Mouse (Mus musculus) thymus, adult 2 months (tissue): ENCODE results near the gene Chrnd. TPM values are rescaled to one million over a fixed set of nuclear protein-coding genes. Genes with fewer than 3 reads are reported as not detected.

Source experiments
- DNase-seq: peaks from one replicate; pipeline ENCODE4 v3.0.0; 2021
- H3K27ac ChIP-seq: fragments of 200-500 bp; 2 replicates; pipeline ENCODE4 v1.5.1; 2012; ENCODE audit warnings: low read length, control low read depth; ENCODE audit not compliant: control insufficient read depth, insufficient read depth
- H3K27me3 ChIP-seq: fragments of 200-500 bp; 2 replicates; pipeline ENCODE4 v1.6.1; 2012; ENCODE audit warnings: mild to moderate bottlenecking, low read length, moderate library complexity, mixed read lengths; ENCODE audit not compliant: control insufficient read depth, insufficient read depth
- H3K36me3 ChIP-seq: fragments of 200-500 bp; 2 replicates; pipeline ENCODE4 v1.6.1; 2012; ENCODE audit warnings: mild to moderate bottlenecking, low read length, moderate library complexity; ENCODE audit not compliant: control insufficient read depth, insufficient read depth
- H3K4me1 ChIP-seq: fragments of 200-500 bp; replicated peaks from 2 replicates; pipeline ENCODE4 v1.6.1; 2012; ENCODE audit warnings: low read length; ENCODE audit not compliant: control insufficient read depth, insufficient read depth
- H3K4me3 ChIP-seq: fragments of 200-500 bp; 2 replicates; pipeline ENCODE4 v1.5.1; 2012; ENCODE audit warnings: mild to moderate bottlenecking, low read length, control low read depth, moderate library complexity; ENCODE audit not compliant: control insufficient read depth, insufficient read depth
- CTCF ChIP-seq: fragments of 200-500 bp; IDR thresholded peaks from 2 replicates; pipeline ENCODE4 v1.5.1; 2012; ENCODE audit warnings: mild to moderate bottlenecking, control low read depth, low read length, moderate library complexity, borderline replicate concordance; ENCODE audit not compliant: control insufficient read depth, poor library complexity, insufficient read depth; ENCODE audit errors: extremely low read depth
- POLR2A ChIP-seq: fragments of 200-500 bp; IDR thresholded peaks from 2 replicates; pipeline ENCODE4 v1.6.1; 2012; ENCODE audit warnings: mild to moderate bottlenecking, low read length, control low read depth, moderate library complexity; ENCODE audit not compliant: control insufficient read depth, poor library complexity, insufficient read depth; ENCODE audit errors: extremely low read depth
- WGBS: fragments of 180-500 bp; shearing (Covaris S2); methylation state at CpG from one replicate; pipeline ENCODE4 v1.1.7; 2018; 5-methylcytosine and 5-hydroxymethylcytosine counted together
- polyA plus RNA-seq: library from polyadenylated mRNA; depleted of rRNA; stranded (reverse); fragments of >200 nt; gene quantifications from 2 replicates; pipeline ENCODE4 v1.2.3, GENCODE M21; 2012; rRNA removed

The Chrnd gene
- polyA plus RNA-seq, 1 experiment: 0.09 TPM

DNA sequence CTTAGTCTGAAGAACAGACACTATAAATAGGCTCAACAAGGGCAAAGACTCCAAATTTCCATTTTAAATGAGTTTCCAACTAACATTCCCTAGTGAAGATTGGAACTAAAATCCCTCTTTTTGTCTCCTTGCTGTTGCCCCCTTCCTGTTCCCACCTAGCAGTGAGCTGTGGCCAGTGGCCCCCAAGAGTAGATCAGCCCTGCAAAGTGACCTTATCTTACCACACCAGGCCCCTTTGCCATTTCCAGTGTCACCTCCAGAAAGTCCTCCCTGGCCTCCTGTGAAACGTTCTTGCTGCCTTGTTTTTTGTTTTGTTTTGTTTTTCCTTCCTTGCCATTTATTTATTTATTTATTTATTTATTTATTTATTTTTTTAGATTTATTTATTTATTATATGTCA is 55.0 kb downstream of the Chrnd start:
- H3K36me3 ChIP-seq: no peaks in the 10 kb centered on the region
- DNase-seq: no peak
- 21% methylated on average over 1 of the region's 1 CpGs for WGBS
- H3K4me1 ChIP-seq: peaks cover 3% of the 10 kb centered on the region; the same call in 1 of the 2 replicates
- H3K27me3 ChIP-seq: no peaks in the 10 kb centered on the region
- TF ChIP-seq POLR2A (no peak), CTCF (no peak)
- no peak overlapping the region for H3K27ac ChIP-seq
- H3K4me3 ChIP-seq: no peak overlapping the region

DNA sequence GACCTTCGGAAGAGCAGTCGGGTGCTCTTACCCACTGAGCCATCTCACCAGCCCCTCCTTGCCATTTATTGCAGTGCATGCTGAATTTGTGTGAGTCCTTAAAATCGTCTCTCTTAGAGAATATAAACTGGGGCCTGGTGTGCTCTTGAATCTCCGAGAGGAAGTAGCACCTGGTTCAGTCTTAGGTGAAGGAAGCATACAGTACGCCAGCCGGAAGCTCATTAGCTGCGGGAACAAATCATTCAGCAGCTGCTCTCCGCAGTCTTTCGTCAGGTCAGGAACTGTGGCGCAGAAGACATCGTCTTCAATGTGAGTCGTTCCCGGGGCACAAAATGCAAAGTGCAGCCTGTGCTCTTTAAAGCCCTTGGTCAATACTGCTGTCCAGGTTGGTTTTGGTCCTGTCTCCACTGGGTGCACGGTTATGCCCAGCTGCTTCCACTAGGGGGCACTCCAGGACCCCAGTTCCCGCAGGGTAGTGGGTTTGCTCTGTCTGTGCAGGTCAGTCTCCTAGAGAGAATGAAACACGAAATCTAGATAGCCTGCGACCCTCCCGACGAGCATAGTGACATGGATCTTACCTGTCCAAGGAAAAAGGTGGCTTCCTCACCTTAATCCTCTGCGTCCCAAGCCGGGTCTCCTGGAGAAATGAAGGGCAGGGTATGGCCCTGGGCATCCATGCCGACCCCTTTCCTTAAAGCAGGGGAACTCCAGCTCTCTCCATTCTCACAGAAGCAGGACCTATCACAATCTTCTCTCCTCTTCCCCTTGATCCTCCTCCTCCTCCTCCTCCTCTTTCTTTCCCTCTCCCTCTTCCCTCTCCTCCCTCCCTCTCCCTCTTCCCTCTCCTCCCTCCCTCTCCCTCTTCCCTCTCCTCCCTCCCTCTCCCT is 55.8 kb downstream of the Chrnd start:
- Histone ChIP-seq H3K27me3 (no peaks in the 10 kb centered on the region), H3K4me3 (peak overlapping the region; percentile 36), H3K27ac (no peak overlapping the region), H3K4me1 (peaks cover 3% of the 10 kb centered on the region; the same call in 1 of the 2 replicates), H3K36me3 (no peaks in the 10 kb centered on the region)
- peak; percentile 78 for DNase-seq
- peak; percentile 96 for TF ChIP-seq CTCF
- TF ChIP-seq POLR2A: no peak
- WGBS: 25% methylated on average over 22 of the region's 22 CpGs

Other genes starting within 250 kb of the Chrnd start
- 0.53 and 0.83 TPM in 2 replicates for gene Alppl2, start 100.7 kb upstream of the Chrnd start, polyA plus RNA-seq
- gene Alpi, start 89.0 kb upstream of the Chrnd start, polyA plus RNA-seq: 0.63 and 0.88 TPM in 2 replicates
- 0.62 and 0.64 TPM in 2 replicates for gene Akp3, start 65.6 kb upstream of the Chrnd start, polyA plus RNA-seq
- gene Ecel1, start 34.1 kb upstream of the Chrnd start, polyA plus RNA-seq: 1.7 and 2.4 TPM in 2 replicates
- 0.10 and 0.23 TPM in 2 replicates for gene Prss56, start 7.3 kb upstream of the Chrnd start, polyA plus RNA-seq
- 0.15 and 0.27 TPM in 2 replicates for gene Chrng, start 14.1 kb downstream of the Chrnd start, polyA plus RNA-seq
- 41.9 and 45.0 TPM in 2 replicates for gene Eif4e2, start 23.3 kb downstream of the Chrnd start, polyA plus RNA-seq
- gene Efhd1, start 73.8 kb downstream of the Chrnd start, polyA plus RNA-seq: 2.5 and 2.7 TPM in 2 replicates
- gene Gigyf2, start 136.4 kb downstream of the Chrnd start, polyA plus RNA-seq: 47.2 and 47.3 TPM in 2 replicates
- not detected in 2 replicates for gene Kcnj13, start 204.1 kb downstream of the Chrnd start, polyA plus RNA-seq